Mouse (Mus musculus): ENCODE measurements around the gene Triap1. TPM values are rescaled to one million over a fixed set of nuclear protein-coding genes. Genes with fewer than 3 reads are reported as not detected.

Gene Triap1
- 40.8 TPM for polyA plus RNA-seq (2014; fragmentation: Illumina TruSeq; extraction: RNeasy Lipid Tissue Mini Kit (QIAGEN cat#74804); ENCODE audit: insufficient read depth, low read depth, low replicate concordance)

GRCm38 (mm10) chr5:115340577-115341313 is at the start of gene Triap1, which contains the start of gene Gatc:
Triap1 (plus strand) TSS chr5:115341225.
Gatc (minus strand) TSS chr5:115341178.

GRCm38 (mm10) chr5:115300792-115301614 is 40.0 kb upstream of the Triap1 start, which contains the start of gene Dynll1:
Dynll1 (minus strand) TSS chr5:115300999.

GRCm38 (mm10) chr5:115326875-115327609 is 14.0 kb upstream of the Triap1 start, which contains the start of gene Srsf9:
Srsf9 (plus strand) TSS chr5:115327177.

DNA sequence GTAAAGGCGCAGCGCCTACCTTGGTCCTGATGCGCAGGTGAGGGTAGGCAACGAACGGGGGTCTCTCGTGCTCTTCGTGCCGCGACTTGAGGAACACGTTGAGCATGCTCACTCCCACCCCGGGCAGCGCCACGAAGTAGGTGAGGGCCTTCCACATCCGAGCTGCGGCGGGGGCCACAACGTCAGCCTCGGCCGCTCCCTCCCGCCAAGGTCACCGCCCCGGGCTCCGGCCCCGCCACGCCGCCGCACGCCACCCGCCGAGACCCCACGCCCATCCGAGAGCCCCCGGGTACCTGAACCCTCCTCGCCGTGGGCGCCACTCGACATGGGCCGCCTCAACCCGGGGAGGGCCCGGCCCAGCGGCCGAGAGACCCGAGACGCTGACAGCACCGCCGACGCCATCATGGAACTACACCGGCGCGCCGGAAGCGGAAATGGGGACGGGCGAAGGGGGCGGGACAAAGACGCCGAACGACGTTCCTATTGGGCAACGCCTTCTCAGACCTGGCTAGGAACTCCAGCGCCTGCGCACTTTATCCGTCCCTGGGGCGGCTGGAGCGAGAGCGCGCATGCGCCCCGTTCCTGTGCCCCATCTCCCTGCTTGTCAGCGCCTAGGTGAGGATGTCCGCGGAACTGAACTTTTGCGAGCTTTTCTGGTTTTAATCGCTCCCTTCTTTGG is 7.7 kb downstream of the Triap1 start, which contains the start of gene Cox6a1:
Gene Cox6a1 (minus strand): TSS at position 436 of the 679 bp plus-strand sequence.

Other genes starting within 250 kb of the Triap1 start
- not detected for gene Gm10401, start 242.9 kb upstream of the Triap1 start, polyA plus RNA-seq (2014; fragmentation: Illumina TruSeq; extraction: RNeasy Lipid Tissue Mini Kit (QIAGEN cat#74804); ENCODE audit: insufficient read depth, low read depth, low replicate concordance)
- 28.8 TPM for gene Acads, start 221.9 kb upstream of the Triap1 start, polyA plus RNA-seq (2014; fragmentation: Illumina TruSeq; extraction: RNeasy Lipid Tissue Mini Kit (QIAGEN cat#74804); ENCODE audit: insufficient read depth, low read depth, low replicate concordance)
- gene Unc119b, start 206.2 kb upstream of the Triap1 start, polyA plus RNA-seq (2014; fragmentation: Illumina TruSeq; extraction: RNeasy Lipid Tissue Mini Kit (QIAGEN cat#74804); ENCODE audit: insufficient read depth, low read depth, low replicate concordance) = 24.9 TPM
- gene Mlec, start 183.0 kb upstream of the Triap1 start, polyA plus RNA-seq (2014; fragmentation: Illumina TruSeq; extraction: RNeasy Lipid Tissue Mini Kit (QIAGEN cat#74804); ENCODE audit: insufficient read depth, low read depth, low replicate concordance) = 39.2 TPM
- 2.7 TPM for gene Cabp1, start 146.8 kb upstream of the Triap1 start, polyA plus RNA-seq (2014; fragmentation: Illumina TruSeq; extraction: RNeasy Lipid Tissue Mini Kit (QIAGEN cat#74804); ENCODE audit: insufficient read depth, low read depth, low replicate concordance)
- gene Pop5, start 105.4 kb upstream of the Triap1 start, polyA plus RNA-seq (2014; fragmentation: Illumina TruSeq; extraction: RNeasy Lipid Tissue Mini Kit (QIAGEN cat#74804); ENCODE audit: insufficient read depth, low read depth, low replicate concordance) = 94.8 TPM
- 74.2 TPM for gene Rnf10, start 68.3 kb upstream of the Triap1 start, polyA plus RNA-seq (2014; fragmentation: Illumina TruSeq; extraction: RNeasy Lipid Tissue Mini Kit (QIAGEN cat#74804); ENCODE audit: insufficient read depth, low read depth, low replicate concordance)
- gene Coq5, start 61.6 kb upstream of the Triap1 start, polyA plus RNA-seq (2014; fragmentation: Illumina TruSeq; extraction: RNeasy Lipid Tissue Mini Kit (QIAGEN cat#74804); ENCODE audit: insufficient read depth, low read depth, low replicate concordance) = 12.6 TPM
- 523 TPM for gene Dynll1, start 40.2 kb upstream of the Triap1 start, polyA plus RNA-seq (2014; fragmentation: Illumina TruSeq; extraction: RNeasy Lipid Tissue Mini Kit (QIAGEN cat#74804); ENCODE audit: insufficient read depth, low read depth, low replicate concordance)
- gene Srsf9, start 14.0 kb upstream of the Triap1 start, polyA plus RNA-seq (2014; fragmentation: Illumina TruSeq; extraction: RNeasy Lipid Tissue Mini Kit (QIAGEN cat#74804); ENCODE audit: insufficient read depth, low read depth, low replicate concordance) = 47.7 TPM
- gene Gatc, start within 50 bp of the Triap1 start, polyA plus RNA-seq (2014; fragmentation: Illumina TruSeq; extraction: RNeasy Lipid Tissue Mini Kit (QIAGEN cat#74804); ENCODE audit: insufficient read depth, low read depth, low replicate concordance) = 14.7 TPM
- gene Cox6a1, start 7.8 kb downstream of the Triap1 start, polyA plus RNA-seq (2014; fragmentation: Illumina TruSeq; extraction: RNeasy Lipid Tissue Mini Kit (QIAGEN cat#74804); ENCODE audit: insufficient read depth, low read depth, low replicate concordance) = 684 TPM
- gene Msi1, start 88.4 kb downstream of the Triap1 start, polyA plus RNA-seq (2014; fragmentation: Illumina TruSeq; extraction: RNeasy Lipid Tissue Mini Kit (QIAGEN cat#74804); ENCODE audit: insufficient read depth, low read depth, low replicate concordance) = 0.30 TPM
- 47.4 TPM for gene Pla2g1b, start 125.0 kb downstream of the Triap1 start, polyA plus RNA-seq (2014; fragmentation: Illumina TruSeq; extraction: RNeasy Lipid Tissue Mini Kit (QIAGEN cat#74804); ENCODE audit: insufficient read depth, low read depth, low replicate concordance)
- 12.3 TPM for gene Sirt4, start 143.5 kb downstream of the Triap1 start, polyA plus RNA-seq (2014; fragmentation: Illumina TruSeq; extraction: RNeasy Lipid Tissue Mini Kit (QIAGEN cat#74804); ENCODE audit: insufficient read depth, low read depth, low replicate concordance)
- 53.2 TPM for gene Pxn, start 165.5 kb downstream of the Triap1 start, polyA plus RNA-seq (2014; fragmentation: Illumina TruSeq; extraction: RNeasy Lipid Tissue Mini Kit (QIAGEN cat#74804); ENCODE audit: insufficient read depth, low read depth, low replicate concordance)
- 1,495 TPM for gene Rplp0, start 218.2 kb downstream of the Triap1 start, polyA plus RNA-seq (2014; fragmentation: Illumina TruSeq; extraction: RNeasy Lipid Tissue Mini Kit (QIAGEN cat#74804); ENCODE audit: insufficient read depth, low read depth, low replicate concordance)
- gene Gcn1l1, start 224.0 kb downstream of the Triap1 start, polyA plus RNA-seq (2014; fragmentation: Illumina TruSeq; extraction: RNeasy Lipid Tissue Mini Kit (QIAGEN cat#74804); ENCODE audit: insufficient read depth, low read depth, low replicate concordance) = 15.6 TPM